Mouse (Mus musculus) thymus, postnatal 25 days (tissue): ENCODE measurements at regions not wholly inside any gene's neighbourhood (a gene's known extent, or its start where the extent isn't known, plus 50 kb on each side); places are given as distances from the start of the nearest gene placed in this dataset.

ENCODE experiments used
- DNase-seq: peaks from one replicate; pipeline ENCODE4 v3.0.0; 2022

DNA sequence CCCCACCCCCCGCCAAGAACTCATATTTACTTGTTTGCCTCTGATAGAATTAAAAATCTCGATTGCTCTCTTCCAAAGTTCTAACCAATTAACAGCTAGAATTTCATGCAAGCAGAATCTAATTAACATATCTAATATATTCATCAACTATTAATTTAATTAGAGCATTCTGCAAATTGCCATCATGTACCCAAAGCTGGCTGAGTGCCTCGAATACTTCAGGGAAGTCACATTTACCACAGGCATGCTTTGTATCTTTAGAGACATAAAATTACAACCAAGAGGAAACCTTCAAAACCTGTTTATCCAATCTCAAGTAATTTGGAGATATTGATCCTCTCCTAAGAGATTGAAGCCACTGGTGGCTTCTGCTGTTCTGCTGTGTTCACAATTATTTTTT is 401.6 kb upstream of the Nmur2 start:
- DNase-seq, result no peak

DNA sequence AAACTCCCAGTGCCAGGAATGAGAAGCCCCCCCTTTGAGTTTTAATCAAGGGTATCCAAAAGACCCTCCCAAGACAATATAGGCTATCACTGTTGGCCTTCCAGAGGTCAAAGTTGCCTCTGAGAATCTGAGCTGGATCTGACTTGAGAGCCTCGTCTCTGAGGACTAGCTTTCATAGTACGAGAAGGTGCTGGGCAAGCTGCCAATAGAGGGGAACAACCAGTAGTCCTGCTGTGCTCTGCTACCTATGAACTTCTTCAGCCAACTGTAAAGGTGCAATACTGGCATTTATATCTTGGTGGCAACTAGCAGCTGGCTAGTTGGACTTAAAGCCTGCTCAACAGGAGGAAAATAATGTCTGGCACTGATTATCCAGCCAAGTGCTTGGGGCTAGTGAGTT is 400.3 kb upstream of the Nmur2 start:
- DNase-seq, result no peak

GRCm38 (mm10) chr11:56431089-56431488 is 390.3 kb upstream of the Nmur2 start:
- DNase-seq, result no peak

DNA sequence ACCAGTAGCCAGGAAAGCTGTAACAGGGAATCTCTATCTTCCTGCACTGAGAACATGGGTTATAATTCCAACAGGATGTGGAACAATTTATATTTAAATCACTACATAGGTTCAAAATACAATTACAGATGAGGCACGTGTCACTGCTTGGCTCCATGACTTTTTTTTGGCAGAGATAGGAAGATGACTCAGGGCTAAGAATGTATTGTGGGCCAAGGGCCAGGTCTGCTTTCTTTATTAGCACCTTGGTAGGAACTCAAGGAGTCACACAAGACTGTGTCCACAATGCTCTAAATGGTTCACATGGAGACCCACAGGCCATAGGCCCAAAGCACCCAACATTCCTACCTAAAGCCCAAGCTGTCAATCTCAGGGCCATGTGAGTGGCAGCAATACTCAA is 344.0 kb upstream of the Nmur2 start:
- no peak for DNase-seq

DNA sequence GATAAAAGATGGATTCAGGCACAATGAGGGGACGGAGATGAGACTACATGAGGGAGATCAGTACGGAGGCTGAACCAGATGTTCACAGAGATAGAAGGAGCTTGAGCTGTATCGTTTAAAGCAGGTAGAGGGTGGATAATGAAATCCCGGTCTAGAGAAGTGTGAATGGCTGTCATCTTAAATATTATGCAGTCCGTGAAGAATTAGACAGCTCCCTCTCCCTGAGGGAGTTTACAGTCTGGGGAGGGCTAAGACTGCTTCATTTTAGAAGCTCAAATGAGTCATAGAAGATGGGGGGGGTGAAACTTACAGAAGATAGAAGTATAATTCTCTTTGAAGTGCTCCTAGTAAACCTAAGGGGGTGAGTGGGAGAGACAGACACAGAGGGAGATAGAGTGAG is 336.7 kb upstream of the Nmur2 start:
- DNase-seq, result no peak

- DNase-seq, result no peak
These were observed 333.5 kb upstream of the Nmur2 start for GRCm38 (mm10) chr11:56374329-56374728.

DNA sequence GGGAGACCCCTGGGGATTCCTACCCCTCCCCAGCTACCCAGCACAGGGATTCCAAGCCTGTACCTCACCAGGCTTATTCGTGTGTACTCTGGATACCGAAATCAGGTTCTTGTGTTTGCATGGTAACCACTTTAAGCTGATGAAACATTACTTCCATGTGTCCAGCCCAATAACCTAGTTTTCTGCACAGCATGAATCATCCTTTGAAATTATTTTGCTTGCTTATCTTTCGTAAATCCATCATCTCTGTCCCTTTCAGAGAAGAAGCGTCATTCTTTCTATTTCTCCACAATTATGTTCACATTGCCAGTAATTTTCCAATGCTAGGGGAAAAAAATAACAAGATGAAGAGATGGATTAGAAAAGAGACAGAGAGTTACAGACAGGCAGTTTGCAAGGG is 332.8 kb upstream of the Nmur2 start:
- no peak for DNase-seq

DNA sequence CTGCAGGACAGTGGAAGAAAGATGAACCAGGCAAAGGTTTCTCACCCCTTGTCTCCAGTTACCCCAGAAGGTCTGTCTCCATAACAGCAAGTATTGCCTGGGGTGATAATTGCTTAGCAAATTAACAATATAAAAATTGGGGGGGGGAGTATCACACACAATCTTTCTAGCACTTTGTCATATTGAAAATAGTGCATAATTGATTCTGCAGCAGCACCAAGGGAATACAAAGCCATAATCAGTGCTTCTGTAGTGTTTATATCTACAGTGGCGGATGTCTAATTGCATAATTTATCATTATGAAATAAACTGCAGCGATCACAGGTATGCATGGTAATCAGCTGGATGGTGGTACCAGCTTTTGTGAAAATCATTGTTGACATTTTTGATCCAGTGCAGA is 316.9 kb upstream of the Nmur2 start:
- no peak for DNase-seq

DNA sequence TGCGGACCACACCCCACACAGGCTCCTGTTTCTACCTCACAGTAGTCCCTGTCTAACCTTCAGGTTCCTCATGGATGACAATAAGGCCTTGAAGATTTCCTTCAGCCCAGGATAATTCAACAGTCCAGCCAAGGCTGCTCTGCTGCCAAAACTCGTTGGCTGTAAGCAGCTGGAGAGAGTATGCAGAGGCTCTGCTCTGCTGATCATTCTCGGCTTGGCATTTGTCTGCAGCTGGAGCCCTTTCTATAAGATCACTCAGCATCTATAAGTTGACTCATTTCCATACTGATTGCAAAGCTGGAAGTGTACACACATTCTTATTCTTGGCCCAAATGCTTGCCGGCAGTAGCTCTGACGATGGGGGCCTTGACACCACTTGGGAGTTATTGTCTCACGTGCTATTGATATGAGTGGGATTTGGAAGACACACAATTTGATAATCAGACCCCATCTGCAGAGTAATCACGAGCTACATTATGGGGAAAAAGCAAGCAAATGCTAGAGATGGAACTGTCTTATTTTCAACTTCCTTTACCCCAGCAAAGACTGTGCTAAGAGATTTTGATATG is 311.1 kb upstream of the Nmur2 start:
- no peak for DNase-seq

DNA sequence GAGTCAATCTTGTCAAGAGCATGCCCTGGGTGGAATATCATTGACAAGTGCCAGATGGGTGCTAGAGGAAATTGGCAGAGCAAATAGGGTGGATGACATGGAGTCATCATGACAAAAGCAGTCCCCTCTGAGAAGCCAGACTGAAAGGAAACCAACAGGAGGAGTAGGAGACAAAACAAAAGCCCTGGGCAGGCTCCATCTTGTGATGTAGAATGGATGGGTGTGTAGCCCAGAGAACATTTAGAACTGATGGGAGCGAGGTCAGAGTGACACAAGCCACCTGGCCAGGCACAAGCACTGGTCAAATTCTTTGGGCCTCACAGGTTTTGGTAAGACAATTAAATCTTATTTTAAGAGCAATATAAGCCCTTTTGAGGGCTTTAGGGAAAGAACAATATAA is 310.4 kb upstream of the Nmur2 start:
- no peak for DNase-seq

GRCm38 (mm10) chr11:56349766-56350165 is 309.0 kb upstream of the Nmur2 start:
- DNase-seq, result no peak

- DNase-seq, result no peak
These were observed 307.6 kb upstream of the Nmur2 start for GRCm38 (mm10) chr11:56348408-56348807.

GRCm38 (mm10) chr11:56343083-56343482 is 302.3 kb upstream of the Nmur2 start:
- DNase-seq, result no peak

DNA sequence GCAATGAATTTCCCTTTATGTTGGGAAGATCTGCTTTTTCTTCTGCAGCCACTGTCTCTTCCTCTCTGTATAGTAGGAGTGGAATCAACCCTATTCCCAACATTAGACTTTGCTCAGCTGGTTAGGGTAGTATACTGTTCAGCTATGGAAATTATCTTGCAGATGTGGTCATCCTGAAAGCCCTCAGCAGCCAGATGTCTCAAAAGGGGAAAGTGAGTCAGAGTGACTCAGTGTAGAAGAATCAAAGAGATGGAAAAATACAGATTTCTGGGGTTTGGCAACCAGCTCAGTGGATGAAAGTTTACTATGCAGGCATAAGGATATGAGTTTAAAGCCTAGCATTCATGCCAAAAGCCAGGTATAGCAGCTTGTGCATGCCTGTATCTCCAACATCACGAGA is 300.9 kb upstream of the Nmur2 start:
- DNase-seq, result no peak

GRCm38 (mm10) chr11:56341040-56341439 is 300.2 kb upstream of the Nmur2 start:
- DNase-seq, result no peak

GRCm38 (mm10) chr11:56338511-56338910 is 297.7 kb upstream of the Nmur2 start:
- no peak for DNase-seq

- DNase-seq, result no peak
These were observed 295.1 kb upstream of the Nmur2 start for GRCm38 (mm10) chr11:56335937-56336336.

GRCm38 (mm10) chr11:56320293-56320692 is 279.5 kb upstream of the Nmur2 start:
- no peak for DNase-seq

GRCm38 (mm10) chr11:56315221-56315987 is 274.6 kb upstream of the Nmur2 start:
- DNase-seq, result no peak

DNA sequence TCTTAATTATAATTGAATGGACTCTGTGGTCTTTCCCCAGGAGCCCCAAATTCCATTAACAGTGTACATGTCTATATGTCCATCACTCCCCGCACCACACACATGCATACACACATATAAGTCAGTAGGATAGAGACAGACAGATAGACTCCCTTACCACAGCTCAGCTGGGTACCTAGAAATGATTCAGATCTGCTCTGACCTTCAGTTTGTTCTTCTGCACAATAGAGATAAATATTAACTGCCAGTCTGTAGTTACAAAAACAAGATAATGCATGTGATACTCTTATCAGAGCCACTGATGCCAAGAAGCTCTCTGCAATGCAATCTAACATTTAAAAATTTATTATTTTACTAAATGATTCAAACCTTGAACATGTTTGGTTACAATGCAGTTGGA is 268.7 kb upstream of the Nmur2 start:
- DNase-seq, result no peak

GRCm38 (mm10) chr11:56308383-56309105 is 267.7 kb upstream of the Nmur2 start:
- no peak for DNase-seq

DNA sequence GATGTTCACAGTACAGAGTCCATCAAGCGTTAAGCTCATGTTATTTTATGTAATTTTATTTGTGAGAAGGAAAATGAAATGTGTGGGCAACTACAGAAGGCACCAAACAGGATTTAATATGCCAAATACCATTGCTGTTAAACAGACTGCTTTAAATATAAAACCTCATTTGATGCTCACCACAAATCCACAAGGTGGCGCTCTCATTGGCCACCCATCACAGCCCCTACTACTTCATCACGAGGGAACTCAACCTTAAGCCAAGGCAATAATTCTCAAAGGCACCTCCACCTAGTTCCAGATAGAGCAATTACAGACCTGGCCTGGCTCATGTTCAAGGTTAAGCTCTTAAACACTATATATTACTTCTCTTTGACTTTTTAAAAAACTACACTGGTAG is 266.2 kb upstream of the Nmur2 start:
- no peak for DNase-seq

DNA sequence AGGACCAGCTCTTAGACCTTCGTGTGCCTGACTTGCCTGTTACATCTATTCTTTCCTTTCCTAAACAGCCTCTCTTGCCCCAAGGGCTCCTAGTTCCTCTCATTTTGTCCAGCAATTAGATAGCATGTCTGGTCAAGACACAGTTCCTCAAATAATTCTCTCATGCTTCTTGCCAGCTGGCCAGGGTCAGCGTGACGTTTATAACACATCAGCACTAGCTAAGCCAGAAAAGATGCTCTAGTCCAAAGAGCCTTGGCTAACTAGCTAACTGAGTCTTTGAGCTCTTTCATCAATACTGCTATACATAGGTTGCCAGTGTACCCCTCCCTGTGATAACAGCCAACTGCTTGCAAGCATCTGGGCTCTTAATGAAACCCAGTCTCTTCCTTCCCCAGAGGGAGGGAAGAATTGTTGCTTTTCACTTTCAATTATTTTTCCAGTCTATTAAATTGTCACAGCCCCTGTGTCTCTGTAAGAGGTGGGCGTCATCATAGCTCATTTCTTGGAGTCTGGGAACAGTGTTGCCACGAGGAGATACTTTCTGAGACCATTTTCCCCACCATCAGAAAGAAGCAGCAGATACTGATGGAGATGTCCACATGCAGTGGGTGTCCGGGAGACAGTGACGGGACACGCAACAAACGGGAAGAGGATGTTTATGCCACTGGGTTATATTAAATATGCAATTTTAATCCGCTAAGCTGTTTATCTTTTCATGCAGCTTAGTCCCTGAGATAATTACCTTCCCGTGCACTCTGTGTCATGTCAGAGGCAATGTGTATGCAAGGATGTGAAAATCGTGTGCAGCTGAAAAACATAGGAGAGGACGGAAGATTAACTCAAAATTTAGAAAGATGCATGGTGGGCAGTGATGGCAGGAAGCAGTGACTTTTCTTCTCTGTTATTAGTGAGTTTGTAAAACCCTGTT is 250.1 kb upstream of the Nmur2 start:
- no peak for DNase-seq
